22 mouse cellular contexts compared by ENCODE assay signal in the genomic region with DNA sequence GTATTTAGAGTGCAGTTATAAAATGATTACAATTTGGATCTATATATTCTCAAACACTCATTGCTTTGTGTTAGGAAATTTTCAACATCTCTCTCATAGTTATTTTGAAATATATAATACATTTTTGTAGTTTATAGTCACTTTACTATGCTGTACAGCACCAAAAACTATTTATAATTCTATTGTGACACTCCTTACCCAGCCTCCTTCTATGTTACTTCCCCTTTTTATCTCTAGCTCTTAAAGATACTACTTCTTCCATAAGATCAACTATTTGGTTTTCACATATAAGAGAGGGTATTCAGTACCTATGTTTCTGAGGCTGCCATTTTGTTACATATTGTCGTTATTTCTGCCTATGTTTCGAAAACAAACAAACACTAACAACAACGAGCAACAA.
"Had no signal": no experiment of that assay in that cellular context is flagged by ENCODE, and none has a peak within 500 bp of the region (broad histone marks: within the 10 kb centered on the region; RNA-seq: fewer than 3 reads in every experiment).

No protein-coding gene starts in this region.

- ATAC-seq: hindbrain, embryonic 16.5 days; hindbrain, postnatal 0 days; inflammation-experienced regulatory T-cells, adult 6 months; intestine, embryonic 15.5 days; intestine, embryonic 16.5 days; intestine, postnatal 0 days had no signal

- DNase-seq: heart, postnatal 10 days; heart, postnatal 14 days; heart, postnatal 36 days; heart, postnatal 4 days; kidney, adult 11 months; kidney, adult 18-20 months; kidney, adult 2 months; kidney, adult 8-10 months; kidney, adult 9 months; kidney, postnatal 10 days; kidney, postnatal 14 days; kidney, postnatal 25 days; kidney, postnatal 36 days; kidney, postnatal 4 days; layer of hippocampus, adult 9-11 months; layer of hippocampus, postnatal 36 days had no signal
